Mouse (Mus musculus): ENCODE results near the gene Ltbp3. TPM values are rescaled to one million over a fixed set of nuclear protein-coding genes. Genes with fewer than 3 reads are reported as not detected.

Ltbp3 gene
- total and polyA plus RNA-seq, 3 experiments: 0.51 TPM; not detected in 2

DNA sequence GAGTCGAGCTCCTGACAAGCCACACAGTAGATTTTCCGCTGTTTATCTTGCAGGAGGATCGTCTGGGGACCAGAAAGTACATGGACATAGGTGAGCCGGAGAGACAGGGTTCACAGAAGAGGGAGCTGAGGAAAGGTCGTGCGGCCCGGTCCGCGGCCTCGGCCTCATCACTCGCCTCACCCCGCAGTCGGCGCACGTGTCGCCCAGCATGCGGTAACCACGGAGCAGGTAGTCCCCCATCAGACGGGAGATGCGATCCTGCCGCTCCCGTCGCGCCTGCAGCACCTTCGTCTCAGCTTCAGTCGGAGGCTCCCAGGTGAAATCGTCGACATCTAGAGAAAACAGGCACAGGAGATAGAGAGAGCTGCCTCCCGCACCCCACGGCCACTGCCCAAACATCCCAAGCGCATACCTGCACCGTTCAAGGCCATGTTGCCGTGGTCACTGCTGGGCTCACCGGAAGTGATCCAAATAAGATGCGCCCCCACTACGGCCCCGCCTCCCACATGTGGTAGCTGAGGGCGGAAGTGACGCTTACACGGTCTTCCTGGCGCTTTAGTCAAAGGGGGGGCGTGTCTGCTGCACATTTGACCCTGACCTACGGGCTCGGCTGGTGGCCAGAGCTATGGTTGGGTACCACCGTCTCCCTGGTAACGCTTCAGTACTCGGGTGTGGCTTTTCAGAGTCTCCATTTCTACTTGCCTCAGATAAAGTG lies 9.3 kb upstream of the Ltbp3 start (continued):
- peak; percentile 39 for TF ChIP-seq ETS1 (conservative IDR thresholded peaks at IDR 0.05; ENCODE audit: low read depth, low read length)
- TF ChIP-seq MEF2A (IDR thresholded peaks at IDR 0.05; ENCODE audit: borderline replicate concordance, low read depth, low read length): peak; percentile 73
- peak; percentile 99 for TF ChIP-seq SIN3A (IDR thresholded peaks at IDR 0.05; ENCODE audit: low read length)
- TF ChIP-seq GABPA (IDR thresholded peaks at IDR 0.05; ENCODE audit: insufficient replicate concordance, low read depth, low read length): no peak; the same call in 1 of the 2 replicates
- no peak for TF ChIP-seq CTCF (conservative IDR thresholded peaks at IDR 0.05 in 1 of 2, IDR thresholded peaks at IDR 0.05 in 1 of 2; ENCODE audit: low read depth in 2 of 2, low read length in 2 of 2)
- TF ChIP-seq ZMIZ1 (IDR thresholded peaks at IDR 0.05; ENCODE audit: low read depth, low read length): peak; percentile 81; the same call in 1 of the 2 replicates
- TF ChIP-seq POLR2A (IDR thresholded peaks at IDR 0.05; ENCODE audit: low read depth, low read length): peak; percentile 92
- TF ChIP-seq MXI1 (IDR thresholded peaks at IDR 0.05; ENCODE audit: low read depth, low read length): peak; percentile 98
- peak; percentile 88 for TF ChIP-seq NELFE (IDR thresholded peaks at IDR 0.05; ENCODE audit: low read depth, low read length)
- no peak for TF ChIP-seq JUN (IDR thresholded peaks at IDR 0.05; ENCODE audit: insufficient read depth, low read depth, low read length)
- no peak for TF ChIP-seq JUND (conservative IDR thresholded peaks at IDR 0.05; ENCODE audit: low read depth, low read length)
- TF ChIP-seq MAZ (IDR thresholded peaks at IDR 0.05; ENCODE audit: low read depth, low read length): 0 out of 2 replicates have a peak, but pooled peaks have one; percentile 43
- TF ChIP-seq ELF1 (IDR thresholded peaks at IDR 0.05; ENCODE audit: low read depth, low read length): peak; percentile 89
- peak; percentile 89; the same call in 1 of the 2 replicates for TF ChIP-seq KAT2A (IDR thresholded peaks at IDR 0.05; ENCODE audit: insufficient replicate concordance, low read length)
- 0 out of 2 replicates have a peak, but pooled peaks have one; percentile 20 for TF ChIP-seq USF2 (conservative IDR thresholded peaks at IDR 0.05; ENCODE audit: low read depth, low read length)
- TF ChIP-seq CHD2 (IDR thresholded peaks at IDR 0.05; ENCODE audit: low read length): 0 out of 2 replicates have a peak, but pooled peaks have one; percentile 17
- TF ChIP-seq TBP (conservative IDR thresholded peaks at IDR 0.05; ENCODE audit: low read depth, low read length): peak; percentile 73
- TF ChIP-seq CHD1 (IDR thresholded peaks at IDR 0.05; ENCODE audit: low read depth, low read length): no peak
- TF ChIP-seq NRF1 (IDR thresholded peaks at IDR 0.05; ENCODE audit: low read depth, low read length): peak; percentile 43

DNA sequence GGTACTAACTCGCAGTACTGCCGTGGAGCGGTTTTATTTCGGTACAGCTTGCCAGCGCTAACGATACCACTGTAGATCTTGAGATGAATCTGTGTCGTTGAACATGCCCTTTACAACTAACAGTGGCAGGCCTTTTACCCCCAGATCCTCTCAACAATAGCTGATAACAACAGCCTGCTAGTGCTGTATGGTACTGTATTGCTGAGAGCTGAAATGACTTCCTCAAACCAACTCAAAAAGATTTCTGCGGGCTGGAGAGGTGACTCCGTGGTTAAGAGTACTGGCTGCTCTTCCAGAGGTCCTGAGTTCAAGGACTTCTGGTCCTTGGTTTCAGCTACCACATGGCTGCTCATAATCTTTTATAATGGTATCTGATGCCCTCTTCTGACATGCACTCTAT lies 6.4 kb upstream of the Ltbp3 start:
- Histone ChIP-seq H3K27ac (ENCODE audit: insufficient read depth, low read depth) (no peak overlapping the region), H3K79me2 (replicated peaks; ENCODE audit: control insufficient read depth, extremely low read depth, insufficient read depth, poor library complexity, severe bottlenecking) (no peaks in the 10 kb centered on the region; the same call in 1 of the 2 replicates), H3K9ac (ENCODE audit: insufficient read depth, low read depth) (no peak overlapping the region), H3K4me3 (replicated peaks in 1 of 3; ENCODE audit: low read depth in 2 of 3, low read length in 2 of 3, poor library complexity in 1 of 3) (no peak overlapping the region), H3K4me1 (ENCODE audit: control insufficient read depth in 1 of 2, insufficient read depth in 2 of 2) (peaks cover 7 to 19% of the 10 kb centered on the region in 2 experiments), H3K36me3 (replicated peaks in 1 of 2; ENCODE audit: control insufficient read depth in 1 of 2, insufficient read depth in 1 of 2, low read length in 1 of 2) (peaks cover 0 to 13% of the 10 kb centered on the region in 2 experiments), H3K27me3 (replicated peaks) (peaks cover 46% of the 10 kb centered on the region), H3K9me3 (replicated peaks; ENCODE audit: low read length) (no peaks in the 10 kb centered on the region), H3K4me2 (ENCODE audit: insufficient read depth, low read depth, poor library complexity, severe bottlenecking) (no peak overlapping the region)
- TF ChIP-seq CTCF (conservative IDR thresholded peaks at IDR 0.05 in 1 of 2, IDR thresholded peaks at IDR 0.05 in 1 of 2; ENCODE audit: low read depth in 2 of 2, low read length in 2 of 2): no peak
- dilution Hi-C loops (cut with MboI; ENCODE audit: extremely low pct_ligation_motif_present, extremely low pct_unique_long_range_greater_than_20kb, low sequenced_read_pairs): no loop called here
- no peak for DNase-seq (ENCODE audit: extremely low read depth)
- in situ Hi-C loops (cut with MboI; ENCODE audit: low pct_ligation_motif_present, low pct_unique_long_range_greater_than_20kb, low sequenced_read_pairs): loop anchor here (5.0 kb wide), 1 partner anchor 33 kb away; no protein-coding TSS in a partner anchor

Measured in CH12.LX (cell line).